Mouse (Mus musculus) liver, embryonic 14.5 days (tissue): Measurements from ENCODE around the gene Csmd2.
"Not testable (repeated sequence)": the region's sequence is repeated elsewhere in the genome, so short reads cannot be mapped to it uniquely, and the experiment has no call there.

ENCODE experiments used
- CTCF ChIP-seq: IDR thresholded peaks from 2 replicates; pipeline ENCODE4 v1.5.1; 2016; ENCODE audit warnings: antibody characterized with exemption, low read depth, control low read depth
- EP300 ChIP-seq: IDR thresholded peaks from 2 replicates; pipeline ENCODE4 v1.6.1; 2016; ENCODE audit warnings: antibody characterized with exemption, low read depth

- TF ChIP-seq EP300, CTCF: not testable (repeated sequence)
Observed at GRCm38 (mm10) chr4:128061274-128061673, 73.6 kb downstream of the Csmd2 start.
